Mouse (Mus musculus) testis, postnatal 10 days (tissue): Measurements from ENCODE around the gene Esrra.

Experiments used
- DNase-seq: peaks from one replicate; pipeline ENCODE4 v3.0.0; 2021; ENCODE audit warnings: low spot score

Esrra gene

DNA sequence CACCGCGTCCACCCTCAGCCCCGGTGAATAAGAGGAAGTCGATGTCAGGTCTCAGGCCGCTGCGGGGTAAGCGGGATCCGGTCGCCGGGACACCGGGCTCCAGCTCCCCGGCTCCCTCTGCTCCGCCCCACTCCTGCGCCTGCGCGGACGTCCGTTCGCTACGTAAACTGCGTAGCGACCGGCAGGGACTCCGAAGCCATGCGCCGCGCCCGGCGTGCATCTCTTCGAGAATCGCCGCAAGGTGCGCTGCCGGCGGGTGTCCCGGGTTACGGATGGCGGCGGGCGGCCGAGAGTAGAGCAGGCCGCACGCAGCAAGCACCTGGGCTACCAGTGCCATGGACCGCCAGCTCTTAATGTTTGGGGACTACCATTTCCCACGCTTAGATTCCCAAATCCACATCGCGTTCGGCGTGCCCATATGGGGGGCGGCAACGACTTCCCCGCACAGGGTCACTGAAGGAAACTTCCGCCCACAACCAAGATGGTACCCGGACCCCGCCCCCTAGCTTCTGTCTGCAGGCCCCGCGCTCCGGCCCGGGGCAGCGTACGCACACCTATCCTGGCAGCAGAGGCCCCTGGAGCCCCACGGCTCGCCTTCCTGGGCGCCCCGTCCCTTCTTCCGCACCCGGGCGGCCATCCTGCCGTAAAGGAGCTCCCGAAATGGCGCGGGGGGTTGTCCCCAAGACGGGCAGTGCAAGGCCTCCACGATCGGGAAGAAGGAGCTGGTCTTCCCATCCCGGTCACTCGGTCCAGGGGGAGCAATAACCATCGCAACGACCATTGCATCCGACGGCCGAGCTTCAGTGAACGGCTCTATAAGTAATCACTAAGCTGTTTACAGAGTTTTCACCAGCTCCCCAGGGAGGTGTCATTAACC lies 20.0 kb upstream of the Esrra start, which contains the start of gene Bad:
Gene Bad (plus strand): TSS at position 490 of the 877 bp plus-strand sequence.
- peak; percentile 97 for DNase-seq

GRCm38 (mm10) chr19:6940396-6941351 lies 19.1 kb upstream of the Esrra start:
- DNase-seq: no peak

- peak; percentile 43 for DNase-seq
Measured at GRCm38 (mm10) chr19:6939106-6940002, 17.7 kb upstream of the Esrra start.

DNA sequence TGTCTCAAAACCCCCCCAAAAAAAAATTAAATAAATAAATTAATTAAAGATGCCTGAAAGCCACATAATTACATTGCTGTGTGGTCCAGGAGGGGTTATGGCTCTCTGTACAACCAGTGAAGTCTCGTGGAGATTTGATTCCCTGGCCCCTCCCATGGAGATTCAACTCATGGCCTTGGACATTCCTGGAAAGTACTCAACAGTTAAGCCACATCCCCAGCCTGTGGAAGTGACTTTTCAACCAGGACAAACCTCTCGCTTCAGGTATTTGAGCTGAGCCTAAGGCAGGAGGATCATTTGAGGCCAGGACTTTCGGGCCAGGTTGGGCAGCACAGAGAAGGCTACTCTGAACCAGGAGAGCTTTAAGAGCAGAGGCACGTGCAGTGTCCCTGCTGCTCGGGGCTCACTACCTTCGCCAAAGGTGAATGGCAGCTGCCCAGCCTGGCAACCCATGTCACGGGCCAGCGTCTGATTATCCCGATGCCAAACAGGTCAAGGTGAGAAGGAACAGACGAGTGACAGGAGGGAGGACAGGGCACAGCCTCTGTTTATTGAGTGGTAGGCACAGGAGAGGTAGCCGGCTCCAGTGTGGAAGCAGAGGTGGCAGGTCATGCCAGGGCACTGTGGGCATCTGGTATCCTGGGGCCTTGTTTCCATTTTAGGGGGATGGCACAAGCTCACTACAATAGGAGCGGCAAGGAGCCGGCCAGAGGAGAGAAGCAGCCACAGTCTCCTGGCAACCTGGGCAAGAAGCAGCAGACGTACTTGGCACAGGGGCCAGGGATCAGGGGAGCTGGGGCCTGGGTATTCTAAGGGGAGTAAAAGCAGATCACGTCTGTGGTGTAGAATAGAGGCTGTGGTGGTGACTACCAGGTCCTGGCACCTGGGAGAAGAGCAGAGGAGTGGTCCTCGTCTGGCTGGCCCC lies 16.2 kb upstream of the Esrra start:
- DNase-seq: peak; percentile 46

- DNase-seq: peak; percentile 54
Measured at GRCm38 (mm10) chr19:6936299-6936698, 14.7 kb upstream of the Esrra start.

DNA sequence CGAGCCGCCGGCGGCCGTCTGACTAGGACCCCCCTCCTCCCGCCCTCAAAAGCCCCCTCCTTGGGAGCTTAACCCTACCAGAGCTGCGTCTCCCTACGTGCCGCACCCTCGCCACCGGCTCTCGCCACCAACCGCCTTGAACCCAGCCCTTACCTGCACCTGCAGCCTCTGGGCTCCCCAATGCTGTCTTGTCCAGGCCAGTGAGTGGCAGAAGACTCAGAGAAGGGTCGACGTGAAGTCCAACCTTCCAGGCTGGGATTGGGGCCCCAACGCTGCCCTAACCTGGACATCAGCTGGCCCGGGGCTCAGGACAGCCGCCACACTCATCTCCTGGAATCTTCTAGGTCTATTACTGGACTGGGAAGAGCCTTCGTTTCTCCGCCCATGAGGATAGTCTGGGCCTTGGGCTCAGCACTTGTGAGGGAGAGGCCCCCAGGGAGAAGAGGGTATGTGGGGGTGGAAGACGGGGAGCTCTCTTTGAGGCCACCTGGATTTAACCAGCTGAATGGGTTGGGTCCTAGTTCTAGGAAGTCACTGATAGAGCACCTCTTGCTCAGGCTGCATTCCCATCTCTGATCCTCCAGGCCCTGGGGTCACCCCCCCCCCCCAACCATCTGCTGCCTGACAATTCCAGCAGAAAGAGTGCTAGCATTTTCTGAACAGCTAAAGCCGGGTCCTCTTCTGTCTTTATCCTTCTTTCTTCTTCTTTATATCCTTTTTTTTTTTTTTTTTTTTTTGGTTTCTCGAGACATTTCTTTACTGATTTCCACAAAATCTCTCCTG lies 12.8 kb upstream of the Esrra start, which contains the start of gene Kcnk4:
Gene Kcnk4 (minus strand): TSS at position 321 of the 783 bp plus-strand sequence.
- peak; percentile 47 for DNase-seq

DNA sequence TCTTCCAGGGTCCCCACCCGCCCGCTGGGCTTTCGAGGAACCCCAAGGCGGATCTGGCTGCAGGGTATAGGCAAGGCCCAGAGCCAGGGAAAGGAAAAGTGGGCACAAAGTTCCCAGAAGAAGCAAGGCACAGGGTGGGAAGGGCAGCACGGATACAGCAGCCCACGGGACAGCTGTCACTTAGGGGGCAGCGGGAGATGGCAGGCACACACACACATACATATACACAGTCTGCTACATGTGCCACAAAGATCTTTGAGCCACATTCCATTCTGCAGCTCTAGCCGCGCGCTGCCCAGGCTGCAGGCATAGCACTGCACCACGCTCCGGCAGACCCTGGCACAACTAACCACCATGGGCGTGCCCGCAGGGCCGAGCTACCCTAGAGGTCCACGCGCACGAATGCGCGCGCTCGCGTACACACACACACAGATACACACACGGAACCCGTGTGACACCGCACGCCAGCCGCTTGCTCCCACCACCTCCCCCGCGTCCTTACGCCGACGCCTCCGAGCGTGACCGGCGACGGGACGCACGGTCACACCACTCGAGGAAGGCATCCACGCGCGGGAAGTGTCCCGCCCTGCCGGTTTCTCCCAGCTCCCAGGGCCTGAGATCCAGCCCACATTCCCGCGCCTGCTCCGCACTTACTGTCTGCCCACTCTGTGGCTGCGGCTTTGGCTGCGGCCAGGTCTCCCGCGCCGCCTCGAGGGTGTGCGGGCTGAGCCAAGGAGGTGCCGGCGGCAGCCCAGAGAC lies 12.0 kb upstream of the Esrra start:
- peak; percentile 48 for DNase-seq

DNA sequence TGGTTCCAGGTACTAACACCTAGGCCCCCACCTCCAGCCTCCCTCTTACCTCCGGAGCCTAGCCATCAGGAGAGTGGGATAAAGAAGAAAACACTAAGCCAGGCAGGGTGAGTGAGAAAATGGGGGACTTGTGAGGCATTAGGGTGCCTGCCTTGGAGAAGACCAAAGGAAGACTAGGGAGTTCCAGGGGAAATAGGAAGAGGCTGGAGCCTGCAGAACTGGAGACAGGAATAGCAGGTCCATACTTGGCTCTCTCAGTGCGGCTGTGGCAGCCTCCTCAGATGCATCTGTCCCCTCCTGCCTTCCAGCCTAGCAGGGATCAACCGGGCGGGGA lies 11.5 kb upstream of the Esrra start:
- no peak for DNase-seq

DNA sequence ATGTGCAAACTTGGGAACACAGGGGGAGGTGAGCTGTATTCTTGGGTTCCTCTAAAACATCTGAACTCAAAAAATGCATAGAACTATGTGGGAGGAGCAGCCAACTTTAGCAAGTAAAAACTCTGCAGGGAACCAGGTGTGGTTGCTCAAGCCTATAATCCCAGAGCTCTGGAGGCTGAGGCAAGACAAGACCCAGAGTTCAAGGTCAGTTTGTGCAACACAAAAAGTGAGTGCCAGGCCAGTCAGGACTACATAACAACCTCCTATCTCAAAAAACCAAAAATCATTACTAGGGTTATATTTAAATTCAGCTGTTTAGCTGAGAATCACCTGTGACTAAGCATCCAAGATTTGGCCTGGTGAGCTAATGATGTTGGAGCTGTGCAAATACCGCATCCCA lies 10.4 kb upstream of the Esrra start:
- no peak for DNase-seq

DNA sequence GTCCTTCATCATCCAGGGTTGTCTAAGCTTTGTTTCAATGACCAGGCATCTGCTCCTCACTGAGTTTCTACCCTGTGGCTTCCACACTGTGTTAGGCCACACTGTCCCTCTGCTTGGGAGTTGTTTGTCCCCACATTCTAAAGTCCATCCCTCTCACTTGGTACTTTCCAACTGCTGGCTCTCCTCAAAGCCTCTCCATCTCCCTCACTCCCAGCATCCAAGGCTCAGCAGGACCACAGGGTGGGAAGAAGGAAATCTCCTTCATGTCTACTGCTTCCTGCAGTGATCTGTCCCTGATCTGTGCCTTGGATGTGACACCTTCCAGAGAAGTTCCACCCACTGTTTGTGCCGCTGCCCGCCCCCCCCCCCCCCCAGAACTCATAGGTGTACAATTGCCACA lies 9.4 kb upstream of the Esrra start:
- no peak for DNase-seq

GRCm38 (mm10) chr19:6928080-6928479 lies 6.5 kb upstream of the Esrra start:
- DNase-seq: peak; percentile 38

GRCm38 (mm10) chr19:6926559-6927255 lies 5.1 kb upstream of the Esrra start:
- peak; percentile 58 for DNase-seq

GRCm38 (mm10) chr19:6925611-6926329 lies 4.2 kb upstream of the Esrra start:
- peak; percentile 52 for DNase-seq

DNA sequence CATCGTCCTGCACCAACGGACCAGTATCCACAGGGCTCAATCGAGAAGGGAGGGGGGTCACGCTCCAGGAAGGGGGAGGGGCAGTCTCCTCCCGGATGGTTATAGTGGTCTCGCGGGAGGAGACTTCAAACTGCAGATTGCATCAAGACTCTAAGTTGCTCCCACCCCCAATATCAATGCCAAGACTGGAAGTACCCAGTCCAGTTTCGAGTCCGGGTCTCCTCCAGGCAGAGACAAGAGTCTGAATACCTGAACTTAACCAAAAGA lies 3.6 kb upstream of the Esrra start, which contains the start of gene Catsperz:
Gene Catsperz (minus strand): TSS at position 74 of the 267 bp plus-strand sequence.
- DNase-seq: peak; percentile 51

GRCm38 (mm10) chr19:6924461-6925306 lies 3.1 kb upstream of the Esrra start:
- peak; percentile 93 for DNase-seq

GRCm38 (mm10) chr19:6922901-6923735 lies 1.5 kb upstream of the Esrra start:
- DNase-seq: no peak
